Mouse (Mus musculus) small intestine, adult 2 months (tissue): Measurements from ENCODE around the gene Nmd3.

Experiments
- CTCF ChIP-seq: fragments of 200-500 bp; IDR thresholded peaks from 2 replicates; pipeline ENCODE4 v1.5.1; 2012; ENCODE audit warnings: low read depth, mild to moderate bottlenecking, control low read depth, inconsistent platforms, low read length, moderate library complexity, mixed read lengths; ENCODE audit not compliant: insufficient replicate concordance, insufficient read length; ENCODE audit errors: extremely low read depth
- POLR2A ChIP-seq: fragments of 200-500 bp; IDR thresholded peaks from 2 replicates; pipeline ENCODE4 v1.6.1; 2012; ENCODE audit warnings: low read depth, mild to moderate bottlenecking, control low read depth, inconsistent platforms, low read length, moderate library complexity

DNA sequence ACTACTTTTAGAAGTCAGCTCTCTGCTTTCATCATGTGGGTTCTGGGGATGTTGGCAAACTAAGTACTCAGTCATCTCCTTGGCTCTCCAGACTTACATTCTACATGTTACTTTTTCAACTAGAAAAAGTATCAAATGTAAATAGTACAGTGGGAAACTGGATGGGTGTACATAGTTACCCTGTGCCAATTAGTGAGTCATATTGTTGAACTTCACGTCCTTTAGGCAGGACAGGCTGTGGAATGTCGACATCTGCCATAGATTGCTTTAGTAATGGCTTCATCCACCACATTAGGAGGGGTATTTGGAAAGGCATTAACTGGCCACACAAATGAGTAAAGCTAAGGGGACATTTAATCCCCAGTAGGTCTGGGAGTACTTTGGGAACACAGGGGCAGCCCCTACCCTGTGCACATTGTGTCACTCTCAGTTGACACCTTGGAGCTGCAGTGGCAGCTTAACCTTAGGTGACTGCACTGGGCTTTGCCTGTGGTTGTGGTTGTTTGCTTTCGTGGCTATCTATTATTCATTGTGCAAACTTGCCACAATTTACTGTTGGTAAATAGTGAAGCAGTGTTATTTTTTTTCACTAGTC, 71.1 kb downstream of the Nmd3 start:
- TF ChIP-seq POLR2A (no peak), CTCF (no peak)
